Mouse (Mus musculus): ENCODE measurements around the gene Mast4. TPM values are rescaled to one million over a fixed set of nuclear protein-coding genes. Genes with fewer than 3 reads are reported as not detected.

Gene Mast4
- total and polyA plus RNA-seq, 3 experiments: 0.99 to 7.4 (median 6.1) TPM

- Histone ChIP-seq H3K4me2 (ENCODE audit: insufficient read depth, low read depth, poor library complexity, severe bottlenecking) (no peak overlapping the region), H3K4me1 (ENCODE audit: control insufficient read depth in 1 of 2, insufficient read depth in 2 of 2) (peaks cover 19 to 40% of the 10 kb centered on the region in 2 experiments; a peak in 3 of 4 replicates), H3K9me3 (replicated peaks; ENCODE audit: low read length) (no peaks in the 10 kb centered on the region), H3K27ac (ENCODE audit: insufficient read depth, low read depth) (no peak overlapping the region), H3K9ac (ENCODE audit: insufficient read depth, low read depth) (no peak overlapping the region), H3K36me3 (replicated peaks in 1 of 2; ENCODE audit: control insufficient read depth in 1 of 2, insufficient read depth in 1 of 2, low read length in 1 of 2) (peaks cover 0 to 6% of the 10 kb centered on the region in 2 experiments), H3K79me2 (replicated peaks; ENCODE audit: control insufficient read depth, extremely low read depth, insufficient read depth, poor library complexity, severe bottlenecking) (peaks cover 43% of the 10 kb centered on the region), H3K4me3 (replicated peaks in 1 of 3; ENCODE audit: low read depth in 2 of 3, low read length in 2 of 3, poor library complexity in 1 of 3) (no peak overlapping the region), H3K27me3 (replicated peaks) (no peaks in the 10 kb centered on the region)
- dilution Hi-C loops (cut with MboI; ENCODE audit: extremely low pct_ligation_motif_present, extremely low pct_unique_long_range_greater_than_20kb, low sequenced_read_pairs) (no loop called here), in situ Hi-C loops (cut with MboI; ENCODE audit: low pct_ligation_motif_present, low pct_unique_long_range_greater_than_20kb, low sequenced_read_pairs) (no loop called here)
- no peak for DNase-seq (ENCODE audit: extremely low read depth)
- TF ChIP-seq TCF12 (IDR thresholded peaks at IDR 0.05; ENCODE audit: low read depth, low read length): no peak
- TF ChIP-seq NELFE (IDR thresholded peaks at IDR 0.05; ENCODE audit: low read depth, low read length): no peak
- no peak for TF ChIP-seq EP300 (IDR thresholded peaks at IDR 0.05; ENCODE audit: low read length)
- no peak for TF ChIP-seq POLR2A (IDR thresholded peaks at IDR 0.05; ENCODE audit: low read depth, low read length)
- TF ChIP-seq HCFC1 (IDR thresholded peaks at IDR 0.05; ENCODE audit: low read depth, low read length): no peak
- TF ChIP-seq USF1 (IDR thresholded peaks at IDR 0.05; ENCODE audit: low read depth, low read length): no peak
- no peak for TF ChIP-seq RCOR1 (conservative IDR thresholded peaks at IDR 0.05; ENCODE audit: low read depth, low read length)
- TF ChIP-seq PAX5 (IDR thresholded peaks at IDR 0.05; ENCODE audit: low read length): no peak
- no peak for TF ChIP-seq POLR2AphosphoS2 (IDR thresholded peaks at IDR 0.05; ENCODE audit: low read depth, low read length)
- no peak for TF ChIP-seq SIN3A (IDR thresholded peaks at IDR 0.05; ENCODE audit: low read length)
- TF ChIP-seq NRF1 (IDR thresholded peaks at IDR 0.05; ENCODE audit: low read depth, low read length): no peak
- no peak for TF ChIP-seq MAX (IDR thresholded peaks at IDR 0.05; ENCODE audit: low read length)
- no peak for TF ChIP-seq ZKSCAN1 (IDR thresholded peaks at IDR 0.05; ENCODE audit: borderline replicate concordance, low read depth, low read length)
- no peak for TF ChIP-seq ZMIZ1 (IDR thresholded peaks at IDR 0.05; ENCODE audit: low read depth, low read length)
- no peak for TF ChIP-seq ZNF384 (IDR thresholded peaks at IDR 0.05; ENCODE audit: low read depth, low read length)
- no peak for TF ChIP-seq MAFK (IDR thresholded peaks at IDR 0.05; ENCODE audit: insufficient replicate concordance, low read length)
- no peak for TF ChIP-seq JUND (conservative IDR thresholded peaks at IDR 0.05; ENCODE audit: low read depth, low read length)
- TF ChIP-seq ELF1 (IDR thresholded peaks at IDR 0.05; ENCODE audit: low read depth, low read length): no peak
- no peak for TF ChIP-seq CTCF (conservative IDR thresholded peaks at IDR 0.05 in 1 of 2, IDR thresholded peaks at IDR 0.05 in 1 of 2; ENCODE audit: low read depth in 2 of 2, low read length in 2 of 2)
Measured at GRCm38 (mm10) chr13:102889989-102890388, 444.3 kb downstream of the Mast4 start.

GRCm38 (mm10) chr13:102889537-102889936 lies 444.8 kb downstream of the Mast4 start:
- H3K36me3 ChIP-seq (replicated peaks in 1 of 2; ENCODE audit: control insufficient read depth in 1 of 2, insufficient read depth in 1 of 2, low read length in 1 of 2): peaks cover 0 to 6% of the 10 kb centered on the region in 2 experiments
- dilution Hi-C loops (cut with MboI; ENCODE audit: extremely low pct_ligation_motif_present, extremely low pct_unique_long_range_greater_than_20kb, low sequenced_read_pairs) (no loop called here), in situ Hi-C loops (cut with MboI; ENCODE audit: low pct_ligation_motif_present, low pct_unique_long_range_greater_than_20kb, low sequenced_read_pairs) (no loop called here)
- no peak overlapping the region for H3K4me3 ChIP-seq (replicated peaks in 1 of 3; ENCODE audit: low read depth in 2 of 3, low read length in 2 of 3, poor library complexity in 1 of 3)
- H3K27me3 ChIP-seq (replicated peaks): no peaks in the 10 kb centered on the region
- TF ChIP-seq CTCF (conservative IDR thresholded peaks at IDR 0.05 in 1 of 2, IDR thresholded peaks at IDR 0.05 in 1 of 2; ENCODE audit: low read depth in 2 of 2, low read length in 2 of 2) (no peak), NRF1 (IDR thresholded peaks at IDR 0.05; ENCODE audit: low read depth, low read length) (no peak), MXI1 (IDR thresholded peaks at IDR 0.05; ENCODE audit: low read depth, low read length) (no peak), RAD21 (IDR thresholded peaks at IDR 0.05; ENCODE audit: low read depth, low read length) (no peak), ZKSCAN1 (IDR thresholded peaks at IDR 0.05; ENCODE audit: borderline replicate concordance, low read depth, low read length) (no peak), GABPA (IDR thresholded peaks at IDR 0.05; ENCODE audit: insufficient replicate concordance, low read depth, low read length) (no peak), JUND (conservative IDR thresholded peaks at IDR 0.05; ENCODE audit: low read depth, low read length) (no peak), KAT2A (IDR thresholded peaks at IDR 0.05; ENCODE audit: insufficient replicate concordance, low read length) (no peak), HCFC1 (IDR thresholded peaks at IDR 0.05; ENCODE audit: low read depth, low read length) (no peak), IRF4 (IDR thresholded peaks at IDR 0.05; ENCODE audit: low read depth, low read length) (no peak), ETS1 (conservative IDR thresholded peaks at IDR 0.05; ENCODE audit: low read depth, low read length) (no peak)
- H3K4me1 ChIP-seq (ENCODE audit: control insufficient read depth in 1 of 2, insufficient read depth in 2 of 2): peaks cover 19 to 35% of the 10 kb centered on the region in 2 experiments; a peak in 3 of 4 replicates
- H3K27ac ChIP-seq (ENCODE audit: insufficient read depth, low read depth): no peak overlapping the region
- no peaks in the 10 kb centered on the region for H3K9me3 ChIP-seq (replicated peaks; ENCODE audit: low read length)
- no peak overlapping the region for H3K9ac ChIP-seq (ENCODE audit: insufficient read depth, low read depth)
- no peak overlapping the region for H3K4me2 ChIP-seq (ENCODE audit: insufficient read depth, low read depth, poor library complexity, severe bottlenecking)
- H3K79me2 ChIP-seq (replicated peaks; ENCODE audit: control insufficient read depth, extremely low read depth, insufficient read depth, poor library complexity, severe bottlenecking): peaks cover 40% of the 10 kb centered on the region
- DNase-seq (ENCODE audit: extremely low read depth): no peak

All from CH12.LX (cell line).